Mouse (Mus musculus) bone marrow, adult 2 months (tissue): ENCODE measurements at regions not wholly inside any gene's neighbourhood (a gene's known extent, or its start where the extent isn't known, plus 50 kb on each side); places are given as distances from the start of the nearest gene placed in this dataset.

Experiments
- CTCF ChIP-seq: fragments of 200-500 bp; IDR thresholded peaks from 2 replicates; pipeline ENCODE4 v1.5.1; 2011; ENCODE audit warnings: low read length, control low read depth; ENCODE audit not compliant: control insufficient read depth, insufficient read depth
- POLR2A ChIP-seq: fragments of 200-500 bp; IDR thresholded peaks from 2 replicates; pipeline ENCODE4 v1.6.1; 2011; ENCODE audit warnings: low read depth, mild to moderate bottlenecking, control low read depth, low read length, borderline replicate concordance; ENCODE audit not compliant: control insufficient read depth

- TF ChIP-seq CTCF (no peak), POLR2A (no peak)
Observed at GRCm38 (mm10) chr11:84660877-84661276, 135.5 kb upstream of the Lhx1 start.
